Mouse (Mus musculus): ENCODE data around the gene Mdk. TPM values are rescaled to one million over a fixed set of nuclear protein-coding genes. Genes with fewer than 3 reads are reported as not detected.

Mdk gene
- polyA plus RNA-seq, 1 experiment from 2014 or later = 160 TPM

GRCm38 (mm10) chr2:91897968-91898367 lies 34.1 kb downstream of the Mdk start:
- H3K4me1 ChIP-seq (ENCODE audit: control insufficient read depth, insufficient read depth, low read depth, low read length) = no peaks in the 10 kb centered on the region
- no peaks in the 10 kb centered on the region for H3K9me3 ChIP-seq (ENCODE audit: control insufficient read depth, low read length)
- no peak overlapping the region for H3K9ac ChIP-seq (ENCODE audit: low read depth, low read length)
- no peak overlapping the region for H3K4me3 ChIP-seq (ENCODE audit: low read length)
- H3K36me3 ChIP-seq (ENCODE audit: control insufficient read depth, insufficient read depth, low read length) = peaks cover 2% of the 10 kb centered on the region; the same call in 1 of the 2 replicates
- no peak overlapping the region for H3K4me2 ChIP-seq (ENCODE audit: low read length)
- H3K27me3 ChIP-seq (replicated peaks; ENCODE audit: control insufficient read depth, insufficient read depth, low read length) = no peaks in the 10 kb centered on the region
- no peak for ATAC-seq
- H3K27ac ChIP-seq (ENCODE audit: low read depth, low read length) = no peak overlapping the region

- Histone ChIP-seq H3K4me3 (ENCODE audit: low read length) (no peak overlapping the region), H3K9me3 (ENCODE audit: control insufficient read depth, low read length) (no peaks in the 10 kb centered on the region), H3K36me3 (ENCODE audit: control insufficient read depth, insufficient read depth, low read length) (peaks cover under 1% of the 10 kb centered on the region; the same call in 1 of the 2 replicates), H3K4me1 (ENCODE audit: control insufficient read depth, insufficient read depth, low read depth, low read length) (no peaks in the 10 kb centered on the region), H3K9ac (ENCODE audit: low read depth, low read length) (no peak overlapping the region), H3K27me3 (replicated peaks; ENCODE audit: control insufficient read depth, insufficient read depth, low read length) (no peaks in the 10 kb centered on the region), H3K27ac (ENCODE audit: low read depth, low read length) (no peak overlapping the region), H3K4me2 (ENCODE audit: low read length) (no peak overlapping the region)
- WGBS = 92% methylated on average over 3 of the region's 3 CpGs
- no peak for ATAC-seq
Measured at GRCm38 (mm10) chr2:91895401-91895800, 36.7 kb downstream of the Mdk start.

DNA sequence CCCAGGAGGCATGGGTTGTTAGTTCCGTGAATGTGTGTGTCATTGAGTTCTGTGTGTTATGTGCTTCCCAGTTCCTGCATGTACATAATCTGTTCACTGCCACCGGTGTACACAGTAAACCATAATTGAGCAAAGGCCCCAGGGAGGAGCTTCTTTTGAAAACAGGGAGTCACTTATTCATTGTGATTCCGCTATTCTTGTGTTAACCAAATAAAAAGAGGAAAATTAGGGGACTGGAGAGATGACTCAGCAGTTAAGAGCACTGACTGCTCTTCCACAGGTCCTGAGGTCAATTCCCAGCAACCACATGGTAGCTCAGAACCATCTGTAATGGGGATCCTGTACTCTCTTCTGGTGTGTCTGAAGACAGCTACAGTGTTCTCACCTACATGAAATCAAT lies 37.4 kb downstream of the Mdk start:
- Histone ChIP-seq H3K36me3 (ENCODE audit: control insufficient read depth, insufficient read depth, low read length) (no peaks in the 10 kb centered on the region), H3K4me2 (ENCODE audit: low read length) (no peak overlapping the region), H3K9ac (ENCODE audit: low read depth, low read length) (no peak overlapping the region), H3K9me3 (ENCODE audit: control insufficient read depth, low read length) (no peaks in the 10 kb centered on the region), H3K4me1 (ENCODE audit: control insufficient read depth, insufficient read depth, low read depth, low read length) (no peaks in the 10 kb centered on the region), H3K27me3 (replicated peaks; ENCODE audit: control insufficient read depth, insufficient read depth, low read length) (no peaks in the 10 kb centered on the region), H3K27ac (ENCODE audit: low read depth, low read length) (no peak overlapping the region), H3K4me3 (ENCODE audit: low read length) (no peak overlapping the region)
- ATAC-seq = no peak
- 80% methylated on average over 3 of the region's 3 CpGs for WGBS

DNA sequence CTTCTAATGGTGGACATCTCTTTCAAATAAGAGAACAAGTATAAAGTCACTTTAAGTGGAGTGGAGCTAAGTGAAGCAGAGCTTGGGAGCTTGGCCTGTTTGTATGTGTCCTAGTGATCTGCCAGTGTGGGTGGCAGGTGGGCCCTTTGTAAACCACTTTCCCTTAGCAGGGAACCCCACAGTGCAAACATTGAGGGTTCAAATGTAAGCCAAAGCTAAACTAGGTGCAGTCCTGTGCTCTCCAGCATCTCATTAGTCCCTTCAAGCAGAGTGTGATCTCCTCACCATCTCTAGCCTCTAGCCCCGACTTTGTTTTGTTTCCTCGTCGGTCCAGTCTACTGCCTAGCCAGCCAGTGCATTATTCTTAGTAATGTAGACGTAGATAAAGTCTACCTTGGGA lies 47.5 kb downstream of the Mdk start:
- Histone ChIP-seq H3K27me3 (replicated peaks; ENCODE audit: control insufficient read depth, insufficient read depth, low read length) (no peaks in the 10 kb centered on the region), H3K9ac (ENCODE audit: low read depth, low read length) (no peak overlapping the region), H3K4me1 (ENCODE audit: control insufficient read depth, insufficient read depth, low read depth, low read length) (no peaks in the 10 kb centered on the region), H3K9me3 (ENCODE audit: control insufficient read depth, low read length) (no peaks in the 10 kb centered on the region), H3K4me2 (ENCODE audit: low read length) (no peak overlapping the region), H3K27ac (ENCODE audit: low read depth, low read length) (no peak overlapping the region), H3K36me3 (ENCODE audit: control insufficient read depth, insufficient read depth, low read length) (peaks cover 5% of the 10 kb centered on the region; the same call in 1 of the 2 replicates), H3K4me3 (ENCODE audit: low read length) (no peak overlapping the region)
- 78% methylated on average over 4 of the region's 4 CpGs for WGBS
- no peak for ATAC-seq

DNA sequence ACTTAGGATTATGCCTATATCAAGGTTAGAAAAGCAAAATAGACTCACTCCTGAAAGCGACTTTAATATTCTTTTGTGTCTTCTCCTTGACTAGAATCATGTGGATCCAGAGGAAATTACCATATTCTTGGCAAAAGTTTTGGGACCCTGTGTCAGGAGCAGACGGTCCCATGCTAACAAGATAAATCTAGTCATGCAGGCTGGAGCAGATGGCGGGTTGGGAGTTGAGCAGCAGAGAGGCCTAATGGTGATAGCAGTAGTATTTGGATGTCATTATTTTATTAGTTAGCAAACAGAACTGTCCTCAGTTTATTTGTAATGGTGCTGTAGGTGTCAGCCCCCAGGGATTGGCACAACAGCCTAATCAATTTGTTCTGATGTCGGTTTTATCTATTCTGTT lies 48.1 kb downstream of the Mdk start:
- no peak overlapping the region for H3K9ac ChIP-seq (ENCODE audit: low read depth, low read length)
- peak; percentile 52; the same call in 1 of the 2 replicates for ATAC-seq
- 72% methylated on average over 4 of the region's 4 CpGs for WGBS
- H3K27ac ChIP-seq (ENCODE audit: low read depth, low read length) = no peak overlapping the region
- H3K36me3 ChIP-seq (ENCODE audit: control insufficient read depth, insufficient read depth, low read length) = peaks cover 5% of the 10 kb centered on the region; the same call in 1 of the 2 replicates
- H3K9me3 ChIP-seq (ENCODE audit: control insufficient read depth, low read length) = no peaks in the 10 kb centered on the region
- H3K4me2 ChIP-seq (ENCODE audit: low read length) = no peak overlapping the region
- H3K4me1 ChIP-seq (ENCODE audit: control insufficient read depth, insufficient read depth, low read depth, low read length) = no peaks in the 10 kb centered on the region
- H3K4me3 ChIP-seq (ENCODE audit: low read length) = no peak overlapping the region
- no peaks in the 10 kb centered on the region for H3K27me3 ChIP-seq (replicated peaks; ENCODE audit: control insufficient read depth, insufficient read depth, low read length)

Small RNA genes within 50 kb of the gene (microRNA-seq; reads per million reads assigned to microRNA genes)
- gene Mir6999 = not detected

Other genes with a start within 250 kb of the Mdk start
- 32.8 and 39.4 TPM in 2 replicates for gene Atg13, start 221.7 kb downstream of the Mdk start, polyA plus RNA-seq (2015; fragmentation: Nextera tagmentation; extraction: Ambion mirVana)
- 16.7 and 17.9 TPM in 2 replicates for gene Harbi1, start 221.4 kb downstream of the Mdk start, polyA plus RNA-seq (2015; fragmentation: Nextera tagmentation; extraction: Ambion mirVana)
- 20.8 and 27.1 TPM in 2 replicates for gene Ambra1, start 202.2 kb downstream of the Mdk start, polyA plus RNA-seq (2015; fragmentation: Nextera tagmentation; extraction: Ambion mirVana)
- 1.5 TPM in 2 replicates for gene Chrm4, start 5.0 kb downstream of the Mdk start, polyA plus RNA-seq (2015; fragmentation: Nextera tagmentation; extraction: Ambion mirVana)
- gene Gm9821, start 13.4 kb upstream of the Mdk start, polyA plus RNA-seq (2015; fragmentation: Nextera tagmentation; extraction: Ambion mirVana) = 0.16 and 0.29 TPM in 2 replicates
- 32.3 and 37.5 TPM in 2 replicates for gene Dgkz, start 43.6 kb upstream of the Mdk start, polyA plus RNA-seq (2015; fragmentation: Nextera tagmentation; extraction: Ambion mirVana)
- gene Creb3l1, start 92.2 kb upstream of the Mdk start, polyA plus RNA-seq (2015; fragmentation: Nextera tagmentation; extraction: Ambion mirVana) = 2.7 and 4.0 TPM in 2 replicates
- gene Phf21a, start 160.8 kb upstream of the Mdk start, polyA plus RNA-seq (2015; fragmentation: Nextera tagmentation; extraction: Ambion mirVana) = 30.6 and 34.9 TPM in 2 replicates

Measured in hindbrain, embryonic 16.5 days (tissue).